Mouse (Mus musculus) ovary, postnatal 36 days (tissue): Measurements from ENCODE around the gene Ptgds.
A peak's percentile ranks its signal among the peaks of the same experiment; 100 is the strongest.

Source experiments
- DNase-seq: peaks from one replicate; pipeline ENCODE4 v3.0.0; 2022; ENCODE audit warnings: low spot score, mixed read lengths

Gene Ptgds

DNA sequence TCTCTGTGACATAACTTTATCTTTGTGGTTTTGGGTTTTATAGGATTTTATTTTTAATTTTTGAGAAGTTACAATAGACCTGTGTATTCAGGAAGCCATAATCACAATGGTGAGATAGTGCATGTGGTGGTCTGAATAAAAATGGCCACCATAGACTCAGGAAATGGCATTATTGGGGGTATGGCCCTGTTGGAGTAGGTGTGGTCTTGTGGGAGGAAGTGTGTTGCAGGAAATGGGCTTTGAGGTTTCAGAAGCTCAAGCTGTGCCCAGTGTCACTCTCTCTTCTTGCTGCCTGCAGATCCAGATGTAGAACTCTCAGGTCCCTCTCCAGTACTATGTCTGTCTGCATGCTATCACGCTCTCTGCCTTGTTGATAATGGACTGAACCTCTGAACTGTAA, 10.7 kb upstream of the Ptgds start:
- no peak for DNase-seq

DNA sequence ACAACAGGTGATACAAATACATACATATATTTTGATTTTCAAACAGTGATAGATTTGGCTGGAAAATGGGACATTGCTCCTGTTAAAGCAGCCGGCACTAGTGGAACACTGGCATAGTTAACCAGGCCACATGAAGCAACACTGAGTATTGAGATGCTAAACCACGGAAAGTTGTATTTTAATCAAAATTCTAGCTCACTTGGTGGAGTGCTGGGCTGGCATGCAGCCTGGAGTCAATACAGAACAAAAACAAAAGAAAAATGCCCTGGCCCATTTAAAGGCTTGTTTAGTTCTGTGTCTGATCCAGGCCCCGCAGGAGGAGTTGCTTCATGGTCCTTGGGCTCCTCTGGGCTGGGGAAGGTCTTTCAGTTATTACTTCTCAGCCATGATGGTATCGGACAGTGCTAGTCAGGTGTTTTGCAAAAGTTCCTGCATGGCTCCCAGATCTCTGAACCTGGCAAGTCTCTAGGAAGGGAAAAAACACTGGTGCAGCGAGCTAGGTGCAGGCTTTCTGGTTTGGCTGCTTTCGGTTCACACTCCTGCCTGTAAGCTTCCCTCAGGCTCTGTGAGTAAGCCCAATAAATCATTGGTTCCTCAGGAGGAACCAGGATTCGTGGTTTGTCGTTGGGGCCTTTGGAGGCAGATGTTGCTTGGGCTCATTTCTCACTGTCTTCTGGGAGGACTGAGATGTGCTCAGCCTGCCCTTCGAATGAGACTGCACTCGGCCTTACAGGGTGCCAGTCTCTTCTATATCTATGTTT, 9.9 kb upstream of the Ptgds start:
- no peak for DNase-seq

DNA sequence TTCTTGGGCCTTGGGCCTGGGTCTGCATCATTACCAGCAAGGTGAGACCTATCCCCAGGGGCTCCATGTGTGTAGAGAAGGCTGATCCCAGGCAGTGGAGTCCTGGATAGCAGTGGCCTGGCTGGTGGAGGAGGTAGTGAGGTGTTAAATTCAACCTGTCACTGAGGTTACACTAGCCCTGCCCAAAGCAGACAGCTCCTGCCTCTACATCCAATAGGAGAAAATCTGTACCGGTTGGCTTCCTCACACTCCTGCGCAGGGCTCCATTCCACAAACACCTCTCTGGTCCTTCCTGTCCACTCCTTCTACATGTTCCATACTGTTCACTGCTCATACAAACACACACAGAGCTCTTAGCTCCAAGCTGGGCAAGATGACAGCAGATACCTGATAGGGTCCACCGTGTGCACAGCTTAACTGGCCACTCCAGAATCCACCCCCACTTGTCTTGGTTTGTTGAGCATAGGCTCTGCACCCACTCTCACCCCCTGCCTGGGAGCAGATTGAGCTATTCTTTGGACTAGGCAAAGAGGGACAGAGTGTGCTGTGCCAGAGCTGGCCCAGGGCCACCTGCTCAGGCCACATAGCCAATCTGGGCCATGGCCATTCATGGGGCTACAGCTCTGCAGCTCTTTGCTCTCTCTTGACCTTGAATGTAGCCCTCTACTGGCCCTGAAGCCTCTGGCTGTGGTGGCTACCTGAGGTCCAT, 8.3 kb upstream of the Ptgds start:
- peak; percentile 51 for DNase-seq

DNA sequence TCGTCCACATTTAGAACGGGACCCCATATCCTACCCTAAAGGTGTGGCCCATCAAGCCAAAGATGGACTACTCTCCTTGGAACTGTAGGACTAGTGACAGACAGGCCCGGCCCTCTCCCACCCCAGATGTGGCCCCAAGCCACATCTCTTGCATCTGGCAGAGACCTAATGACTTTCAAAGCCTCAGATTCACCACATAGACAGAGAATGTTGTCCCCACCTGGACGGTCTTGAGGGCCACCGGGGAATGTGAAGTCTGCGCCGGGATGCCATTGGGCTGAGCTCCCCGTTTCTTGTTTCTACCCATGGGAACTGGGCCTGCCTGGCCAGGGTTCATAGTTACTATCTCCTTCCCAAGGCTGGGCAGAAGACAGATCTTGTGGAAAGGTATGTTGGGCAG, 7.7 kb upstream of the Ptgds start:
- no peak for DNase-seq

DNA sequence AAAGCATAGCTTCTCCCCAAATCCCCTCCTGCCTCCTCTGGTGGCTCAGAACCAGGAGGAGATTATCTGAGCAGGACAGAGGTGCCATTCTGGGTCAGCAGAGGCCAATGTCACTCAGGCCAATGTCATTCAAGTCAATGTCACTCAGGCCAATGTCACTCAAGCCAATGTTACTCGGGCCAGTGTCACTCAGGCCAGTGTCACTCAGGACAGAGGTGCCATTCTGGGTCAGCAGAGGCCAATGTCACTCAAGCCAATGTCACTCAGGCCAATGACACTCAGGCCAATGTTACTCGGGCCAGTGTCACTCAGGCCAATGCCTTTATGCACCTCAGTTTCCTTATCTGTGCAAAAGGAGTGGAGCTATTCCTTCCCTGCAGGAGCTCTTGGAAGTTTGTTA, 2.7 kb upstream of the Ptgds start:
- no peak for DNase-seq

DNA sequence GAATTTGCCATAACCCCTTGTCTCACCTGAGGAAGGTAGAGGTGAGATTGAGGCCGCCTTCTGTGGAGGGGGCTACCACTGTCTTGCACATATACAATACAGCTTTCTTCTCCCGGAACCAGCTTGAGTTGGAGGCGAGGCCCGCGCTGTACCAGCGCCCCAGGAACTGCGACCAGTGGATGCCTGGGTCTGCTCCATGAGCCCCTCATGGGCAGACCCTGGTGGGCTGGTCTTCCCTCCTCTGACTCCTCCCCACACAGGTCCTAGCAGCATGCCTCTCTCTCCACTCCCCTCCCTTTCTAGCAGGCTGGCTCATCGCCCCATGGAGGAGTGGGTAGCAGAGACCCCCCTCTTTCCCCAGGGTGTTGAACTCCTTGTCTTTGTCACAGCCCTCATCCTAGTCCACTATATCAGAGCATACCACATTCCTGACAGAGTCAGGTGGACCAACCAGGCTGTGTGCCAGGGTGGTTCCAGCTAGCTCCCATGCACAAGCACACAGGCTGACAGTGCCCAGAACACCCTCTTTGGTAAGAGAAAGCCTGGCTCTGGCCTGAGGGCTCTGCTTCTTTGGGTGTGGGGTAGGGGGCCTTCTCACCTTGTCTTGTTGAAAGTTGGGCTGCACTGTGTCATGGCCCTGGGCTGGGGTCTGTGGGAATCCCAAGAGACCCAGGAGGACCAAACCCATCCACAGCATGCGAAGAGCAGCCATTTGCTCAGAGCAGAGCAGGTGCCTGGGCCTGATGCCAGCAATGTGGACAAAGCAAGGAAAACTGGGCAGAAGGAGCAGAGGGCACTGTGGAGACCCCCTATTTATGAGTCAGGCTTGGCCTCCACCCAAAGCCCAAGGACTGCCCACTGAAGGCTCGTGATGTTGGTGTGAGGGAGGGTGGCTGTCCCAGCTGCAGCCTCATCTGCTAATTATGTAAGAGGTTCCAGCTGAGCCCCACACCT, 607 bp downstream of the Ptgds start:
- DNase-seq = no peak

DNA sequence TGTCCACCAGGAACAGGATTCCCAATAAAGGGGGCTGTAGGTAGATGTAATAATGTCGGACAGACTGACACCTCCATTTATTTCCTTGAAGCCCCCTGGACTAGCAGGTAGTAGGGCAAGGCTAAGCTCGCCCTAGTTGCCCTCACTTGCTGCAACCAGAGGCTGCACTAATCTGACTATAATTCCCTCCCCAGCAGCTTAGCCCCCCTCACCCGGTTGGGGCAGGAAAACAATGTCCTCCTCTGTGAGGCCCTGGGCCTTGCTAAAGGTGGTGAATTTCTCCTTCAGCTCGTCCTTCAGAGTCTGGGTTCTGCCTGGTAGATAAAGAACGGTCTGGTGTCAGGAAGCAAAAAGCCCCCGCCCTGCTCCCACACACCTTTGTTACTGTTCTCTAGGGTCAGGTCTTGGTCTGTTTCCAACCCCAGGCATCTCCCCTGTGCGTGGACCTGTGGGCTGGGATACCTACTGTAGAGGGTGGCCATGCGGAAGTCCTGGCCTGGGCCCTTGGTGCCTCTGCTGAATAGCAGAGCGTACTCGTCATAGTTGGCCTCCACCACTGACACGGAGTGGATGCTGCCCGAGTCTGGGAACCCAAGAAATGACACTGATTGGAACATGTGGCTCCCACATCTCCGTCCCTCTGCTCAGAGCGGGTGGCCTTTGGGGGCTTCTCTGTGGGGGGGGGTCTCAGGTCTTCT, 2.1 kb downstream of the Ptgds start:
- DNase-seq = no peak

DNA sequence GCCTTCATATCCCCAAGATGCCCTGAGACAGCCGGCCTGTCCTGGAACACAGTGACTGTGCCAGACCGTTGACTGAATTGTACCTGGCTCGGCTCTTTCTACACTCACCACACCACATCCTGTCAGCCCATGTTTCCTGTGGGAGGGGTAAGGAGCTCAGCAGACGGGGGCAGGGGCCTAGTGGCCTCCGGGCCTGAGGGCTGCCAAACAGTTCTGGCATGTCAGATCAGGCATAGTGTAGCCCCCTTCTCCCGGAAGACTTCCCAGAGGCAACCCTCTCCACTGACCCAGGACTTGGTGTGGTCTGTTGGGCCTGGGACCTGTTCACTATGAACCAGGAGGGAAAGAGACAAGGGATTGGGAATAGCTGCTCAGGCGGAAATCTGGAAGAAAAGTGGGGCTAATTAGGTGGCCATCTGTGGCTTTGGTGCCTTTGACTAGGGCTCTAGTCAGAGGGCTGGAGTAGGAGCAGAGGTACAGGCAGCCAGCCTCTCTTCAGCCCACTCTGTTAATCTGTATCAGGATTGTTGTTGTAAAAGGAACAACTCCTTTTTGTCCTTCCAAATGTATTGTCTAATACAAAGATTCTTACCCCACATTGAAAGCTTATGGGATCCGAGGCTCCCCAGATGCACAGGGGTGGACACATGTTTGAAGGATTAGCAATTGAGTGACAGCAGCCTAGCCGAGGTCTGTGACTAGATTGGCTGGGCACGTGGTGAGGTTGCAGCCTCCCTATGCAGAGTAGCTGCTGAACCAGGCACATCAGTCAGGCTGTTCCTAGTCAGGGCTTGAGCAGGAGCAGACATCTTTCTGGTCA, 3.8 kb downstream of the Ptgds start:
- DNase-seq = no peak

DNA sequence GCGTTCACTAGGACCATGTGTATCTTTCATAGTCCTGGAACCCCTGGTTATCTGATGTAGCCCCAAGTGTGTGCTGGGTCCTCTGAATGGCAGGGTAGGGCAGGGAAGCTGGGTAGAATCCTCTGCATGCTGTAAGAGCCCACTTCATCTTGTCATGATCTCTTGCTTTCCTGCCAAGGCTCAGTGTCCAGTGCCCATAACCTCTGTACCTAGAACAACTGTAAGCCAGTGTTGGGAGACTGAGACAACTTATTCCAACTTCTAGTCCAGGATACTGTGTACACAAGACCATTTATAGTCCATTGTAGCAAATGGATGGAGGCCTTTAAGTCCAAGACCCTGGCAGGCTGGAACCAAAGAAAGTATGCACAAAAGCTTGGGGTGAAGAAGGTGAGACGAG, 4.6 kb downstream of the Ptgds start:
- no peak for DNase-seq

DNA sequence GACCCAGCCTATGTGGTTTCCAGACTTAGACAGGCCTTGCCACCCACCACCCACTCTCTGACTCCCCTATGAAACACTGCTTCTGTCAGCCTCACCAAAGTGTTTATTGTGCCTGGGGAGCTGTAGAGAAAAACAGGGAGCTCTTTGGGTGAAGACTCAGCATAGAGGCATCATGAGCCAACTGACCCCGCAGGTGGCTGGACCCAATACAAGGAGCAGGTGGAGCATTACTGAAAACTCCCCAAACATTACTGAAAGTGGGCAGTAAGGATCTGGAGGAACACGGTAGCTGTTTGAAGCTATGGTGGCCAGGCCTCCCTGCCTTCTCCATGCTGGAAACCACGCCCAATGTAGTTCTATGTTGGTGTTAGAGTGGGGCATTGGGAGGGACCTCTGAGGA, 6.2 kb downstream of the Ptgds start:
- DNase-seq = no peak

DNA sequence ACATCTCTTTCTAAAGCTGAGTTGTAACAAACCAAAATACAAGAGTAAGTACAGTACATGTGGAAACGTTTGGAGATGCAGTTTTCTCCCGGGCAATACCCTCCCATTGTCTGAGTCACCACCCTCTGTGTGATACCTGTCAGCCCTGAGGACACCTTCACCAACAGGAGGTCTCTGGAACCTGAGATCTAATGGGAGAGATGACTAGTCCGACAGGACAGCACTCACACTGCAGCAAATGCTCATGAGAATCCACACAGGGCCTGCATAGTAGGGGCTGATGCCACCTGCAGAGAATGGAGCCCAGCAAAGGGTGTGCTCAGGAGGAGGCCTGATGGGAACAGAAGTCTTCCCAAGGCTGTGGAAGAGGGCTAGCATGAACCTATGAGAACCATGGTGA, 8.4 kb downstream of the Ptgds start:
- no peak for DNase-seq

DNA sequence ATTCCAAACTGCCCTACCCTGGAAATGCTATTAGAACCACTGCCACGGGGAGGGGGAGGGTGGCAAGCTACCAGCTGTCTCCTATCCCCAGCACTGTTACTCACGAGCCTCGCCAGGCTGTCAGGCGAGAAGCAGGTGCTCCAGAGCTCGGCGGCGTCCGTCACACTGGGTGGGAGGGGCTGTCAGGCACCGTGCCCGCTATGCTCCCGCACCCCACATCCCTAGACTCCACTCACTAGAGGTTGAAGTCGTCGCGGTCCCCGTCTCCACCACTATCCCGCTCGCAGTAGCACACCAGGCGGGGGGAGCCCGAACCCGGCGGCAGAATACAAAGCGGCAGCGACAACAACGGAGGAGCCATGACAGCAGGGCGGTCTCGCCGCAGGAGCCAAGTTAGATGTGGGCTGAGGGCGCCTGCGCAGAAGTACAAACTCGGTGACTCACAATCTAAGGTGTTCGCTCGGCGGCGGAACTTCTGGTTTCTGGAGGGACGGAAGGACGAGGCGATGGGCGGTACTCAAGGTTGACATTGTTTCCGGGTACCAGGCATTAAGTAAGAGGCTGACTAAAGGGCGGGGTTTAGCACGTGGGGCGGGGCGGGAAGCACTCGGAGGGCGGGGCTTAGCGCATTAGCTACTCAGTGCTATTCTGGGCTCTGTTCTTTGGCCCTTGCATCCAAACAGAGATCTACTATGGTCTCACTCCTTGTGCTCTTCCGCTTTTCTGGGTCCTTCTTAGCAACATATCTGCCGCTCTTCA, 9.1 kb downstream of the Ptgds start, which contains the start of gene Paxx:
TSS of gene Paxx (minus strand) at position 544 of the 759 bp plus-strand sequence.
- peak; percentile 88 for DNase-seq

DNA sequence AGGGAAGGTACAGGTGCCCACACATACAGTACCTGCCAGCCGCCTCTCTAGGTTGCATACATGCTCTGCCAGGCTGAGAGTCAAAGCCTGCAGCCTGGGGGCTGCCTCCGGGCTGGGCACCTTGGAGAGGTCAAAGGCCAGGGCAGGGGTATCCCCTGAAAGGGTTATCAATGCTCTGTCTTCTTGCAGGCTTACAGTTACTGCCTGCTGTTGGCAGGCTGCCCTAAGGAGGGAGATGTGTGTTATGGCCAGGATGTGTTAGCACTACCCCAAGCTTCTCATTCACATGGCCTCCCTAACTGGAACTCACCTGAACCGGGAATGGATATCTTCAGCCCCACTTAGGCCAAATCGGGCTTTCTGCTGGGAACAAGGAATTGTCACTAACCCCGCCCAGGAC, 9.7 kb downstream of the Ptgds start:
- DNase-seq = no peak

DNA sequence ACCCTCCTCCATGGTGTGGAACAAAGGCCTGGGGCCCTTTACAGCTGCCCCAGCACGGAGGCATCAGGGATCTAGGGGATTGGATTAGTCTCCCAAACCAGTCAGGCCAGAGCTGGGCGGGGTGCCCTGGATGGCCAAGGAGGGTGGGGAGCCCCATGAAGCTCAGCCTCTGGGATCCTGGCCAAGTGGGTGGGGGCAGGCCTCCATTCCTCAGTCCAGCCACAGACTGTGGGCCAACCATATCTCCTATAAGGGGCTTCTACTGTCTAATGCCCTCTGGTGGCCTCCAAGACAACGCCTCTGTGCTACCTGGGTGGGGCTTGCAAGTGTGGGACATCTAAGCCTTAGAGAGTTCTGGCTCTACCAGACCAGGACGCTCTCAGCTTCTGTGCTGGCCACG, 10.9 kb downstream of the Ptgds start:
- peak; percentile 39 for DNase-seq

DNA sequence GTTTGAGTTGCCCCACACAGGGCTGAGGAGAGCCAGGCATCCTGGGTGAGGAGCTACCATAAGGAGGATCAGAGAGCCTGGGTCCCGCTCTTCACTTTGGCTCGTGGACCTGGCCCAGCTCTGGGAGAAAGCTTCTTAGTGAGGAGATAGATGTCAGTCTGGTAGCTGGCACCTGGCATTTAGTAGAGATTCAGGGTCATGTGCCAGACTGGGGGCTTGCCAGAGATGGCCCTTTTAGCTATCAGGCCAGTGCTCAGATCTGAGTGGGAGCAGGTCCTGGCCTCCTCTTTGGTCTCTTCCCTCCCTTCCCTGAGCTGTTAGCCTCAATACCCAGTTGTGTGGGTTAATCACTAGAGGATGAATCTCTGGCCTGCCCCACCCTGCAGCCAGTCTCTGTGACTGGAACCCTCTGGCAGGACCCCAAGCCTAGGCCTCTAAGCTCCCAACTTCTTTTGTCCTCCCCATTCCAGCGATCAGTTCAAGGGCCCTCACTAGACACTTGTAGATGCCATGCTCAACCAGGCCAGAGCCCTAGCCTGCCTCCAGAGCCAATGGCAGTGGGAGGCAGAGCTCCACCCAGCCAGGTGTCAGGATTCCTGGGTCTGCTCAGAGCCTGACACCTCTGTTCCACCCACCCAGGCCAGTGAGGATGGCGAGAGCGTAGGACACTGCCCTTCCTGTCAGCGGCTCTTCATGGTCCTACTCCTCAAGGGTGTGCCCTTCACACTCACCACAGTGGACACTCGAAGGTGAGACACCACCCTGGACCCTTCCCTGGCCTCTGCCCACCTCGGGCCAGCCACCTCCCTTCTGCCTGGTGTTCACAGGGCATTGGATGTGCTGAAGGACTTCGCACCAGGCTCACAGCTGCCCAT, 12.6 kb downstream of the Ptgds start:
- no peak for DNase-seq

DNA sequence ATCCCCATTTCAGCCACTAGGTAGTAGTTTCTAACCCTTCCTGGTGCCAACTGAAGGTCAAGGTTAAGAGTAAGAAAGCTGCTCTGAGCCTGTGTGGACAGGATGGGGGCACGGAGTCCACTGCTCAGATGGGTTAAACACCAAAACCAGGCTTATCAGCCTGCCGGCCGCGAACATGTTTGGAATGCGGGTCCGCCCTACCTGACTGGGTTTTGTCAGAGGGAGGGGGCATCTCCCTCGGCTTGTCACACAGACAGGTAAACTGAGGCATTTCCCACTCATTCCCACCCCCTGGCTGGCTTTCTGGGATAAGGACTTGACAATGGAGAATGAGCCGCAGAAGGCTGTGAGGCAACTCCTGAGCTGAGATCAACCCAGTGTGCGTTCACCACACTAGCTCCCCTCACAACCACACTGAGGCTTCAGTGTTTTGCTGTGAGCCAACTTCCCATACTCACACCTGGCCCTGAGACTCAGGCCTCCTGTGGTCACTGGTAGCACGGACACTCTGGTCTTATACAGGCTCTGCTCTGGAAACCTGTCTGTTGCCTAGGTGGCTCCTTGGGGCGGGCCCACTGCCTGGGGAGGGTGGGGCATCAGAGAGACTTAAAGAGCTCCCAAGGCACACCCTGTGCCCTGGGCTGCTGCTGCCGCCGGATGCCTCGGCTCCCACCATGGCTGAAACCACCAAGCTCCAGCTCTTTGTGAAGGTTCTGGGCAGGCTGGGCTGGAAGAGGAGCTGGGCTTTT, 13.5 kb downstream of the Ptgds start, which contains the start of gene Clic3:
TSS of gene Clic3 (plus strand) at position 634 of the 749 bp plus-strand sequence.
- no peak for DNase-seq

DNA sequence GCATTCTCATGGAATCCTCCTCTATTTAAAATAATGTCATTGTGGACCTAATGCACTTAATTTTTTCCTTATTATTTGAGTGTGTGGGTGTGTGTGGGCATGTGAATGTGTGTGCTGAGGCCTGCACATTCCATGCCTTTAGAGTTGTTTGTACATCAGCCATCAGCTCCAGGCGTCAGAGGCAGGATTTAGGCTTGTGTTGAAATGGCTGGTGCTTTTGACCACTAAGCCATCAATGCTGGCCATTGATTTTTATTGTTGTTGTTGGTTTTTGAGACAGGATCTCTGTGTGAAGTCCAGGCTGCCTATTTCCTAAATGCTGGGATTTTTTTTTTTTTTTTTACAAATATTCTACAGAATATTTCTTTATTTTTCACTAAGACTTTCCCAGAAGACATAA, 16.9 kb downstream of the Ptgds start:
- DNase-seq = no peak

DNA sequence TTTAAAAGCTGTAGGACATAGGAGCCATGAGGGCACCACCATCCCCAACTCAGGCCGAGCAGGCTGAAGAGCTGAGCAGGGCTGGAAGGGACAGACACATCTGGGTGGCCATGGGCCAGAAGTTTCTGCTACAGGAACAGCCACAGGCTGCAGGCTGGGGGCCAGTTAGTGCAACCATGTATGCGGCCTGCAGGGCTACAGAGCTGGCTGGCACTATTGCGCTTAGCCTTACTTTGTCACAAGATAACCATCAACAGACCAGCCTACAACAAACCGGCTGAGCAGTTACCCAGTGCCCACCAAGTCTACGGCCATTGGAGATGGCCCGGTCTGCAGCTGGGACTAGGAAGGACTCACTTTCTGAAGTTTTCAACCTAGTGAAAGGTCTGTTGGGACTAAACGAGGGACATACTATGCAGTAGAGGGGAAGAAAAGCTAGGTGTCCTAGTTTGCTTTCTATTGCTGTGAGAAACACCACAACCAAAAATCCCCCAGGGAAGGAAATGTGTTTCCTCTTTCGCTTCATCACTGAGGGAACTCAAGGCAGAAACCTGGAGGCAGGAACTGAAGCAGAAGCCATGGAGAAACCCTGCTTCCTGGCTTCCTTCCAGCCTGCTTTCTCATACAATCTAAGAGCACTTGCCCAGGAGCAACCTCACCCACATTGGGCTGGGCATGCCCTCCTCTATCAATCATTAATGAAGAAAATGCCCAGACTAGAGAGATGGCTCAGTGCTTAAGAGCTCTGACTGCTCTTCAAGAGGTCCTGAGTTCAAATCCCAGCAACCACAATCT, 18.8 kb downstream of the Ptgds start:
- DNase-seq = no peak
